In the genomic region with DNA sequence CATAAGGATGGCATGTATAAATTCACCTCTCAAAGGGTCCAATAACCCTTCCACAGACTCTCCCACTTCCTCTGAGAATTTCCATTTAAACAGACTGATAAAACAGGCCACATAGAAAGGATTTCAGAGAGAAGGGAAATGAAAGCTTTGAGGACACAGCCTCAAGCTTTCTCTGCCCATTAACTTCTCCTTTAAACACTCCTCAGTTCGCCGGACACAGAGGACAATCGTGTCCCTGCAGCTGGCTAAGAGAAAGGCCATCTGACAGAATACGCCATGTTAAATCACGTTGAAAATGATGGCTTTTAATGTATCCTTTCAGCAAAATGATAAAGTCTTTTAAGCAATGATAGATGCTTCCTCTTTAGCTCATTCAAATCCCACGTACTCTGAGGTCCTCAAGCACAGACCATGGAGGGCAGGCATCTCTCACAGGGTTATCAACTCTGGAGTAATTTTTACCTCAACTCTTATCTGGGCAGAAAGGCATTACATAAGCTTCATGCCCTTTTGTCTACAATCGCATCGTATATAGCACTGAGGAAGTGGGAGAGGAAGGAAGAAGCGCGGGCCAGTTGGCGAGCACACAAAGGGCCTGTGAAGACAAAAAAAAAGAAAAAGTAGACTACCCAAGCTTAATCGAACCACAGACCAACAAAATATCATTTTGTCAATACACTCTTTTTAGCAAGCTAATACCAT, we compare ENCODE assay signal across 21 mouse cellular contexts.
DNase-seq lines count a peak whose midpoint lies in the region; ATAC-seq and TF ChIP-seq lines count a peak whose summit lies in the region.
"Had no signal": no experiment of that assay in that cellular context is flagged by ENCODE, and none has a peak within 500 bp of the region (broad histone marks: within the 10 kb centered on the region; RNA-seq: fewer than 3 reads in every experiment).

No protein-coding gene starts in this region.

- no peaks in the 10 kb centered on the region for H3K27me3 ChIP-seq in heart, adult 2 months (ENCODE audit: control insufficient read depth, insufficient read depth, low read length)
- no peaks in the 10 kb centered on the region for H3K27me3 ChIP-seq in heart, embryonic 10.5 days (ENCODE audit: insufficient read depth, poor library complexity, severe bottlenecking)
- H3K27me3 ChIP-seq in liver, embryonic 13.5 days: no peaks in the 10 kb centered on the region
- H3K27me3 ChIP-seq: CH12.LX; embryonic facial prominence, embryonic 12.5 days; forebrain, embryonic 13.5 days; limb, embryonic 13.5 days; liver, embryonic 15.5 days; stomach, embryonic 15.5 days had no signal

- ATAC-seq in liver, embryonic 13.5 days (ENCODE audit: low read depth): 0 out of 2 replicates have a peak, but pooled peaks have one; percentile 34
- peak; percentile 55 for ATAC-seq in megakaryocyte progenitor cell, adult 5-6 weeks (replicated peaks; ENCODE audit: poor library complexity)
- ATAC-seq: forebrain, embryonic 13.5 days had no signal

- H3K9ac ChIP-seq in heart, adult 2 months (ENCODE audit: low read depth, low read length): no peak overlapping the region
- H3K9ac ChIP-seq in liver, embryonic 13.5 days: no peak overlapping the region
- H3K9ac ChIP-seq: embryonic facial prominence, embryonic 12.5 days; forebrain, embryonic 13.5 days; hindbrain, embryonic 14.5 days; limb, embryonic 13.5 days; liver, embryonic 15.5 days; stomach, embryonic 15.5 days had no signal

- H3K9me3 ChIP-seq in heart, embryonic 10.5 days: no peaks in the 10 kb centered on the region
- H3K9me3 ChIP-seq in liver, embryonic 13.5 days (replicated peaks): no peaks in the 10 kb centered on the region
- H3K9me3 ChIP-seq: embryonic facial prominence, embryonic 12.5 days; forebrain, embryonic 13.5 days; limb, embryonic 13.5 days; liver, embryonic 15.5 days; midbrain, embryonic 10.5 days; stomach, embryonic 15.5 days had no signal

- intact Hi-C loops in heart, adult 2 months (cut with DNase I): no loop called here

- peak overlapping the region; percentile 36 for H3K27ac ChIP-seq in heart, adult 2 months
- no peak overlapping the region for H3K27ac ChIP-seq in heart, embryonic 10.5 days
- H3K27ac ChIP-seq in liver, embryonic 13.5 days: no peak overlapping the region
- H3K27ac ChIP-seq in brown adipose tissue, adult 24 weeks (replicated peaks; ENCODE audit: low read depth, low read length): peak overlapping the region; percentile 70
- H3K27ac ChIP-seq: embryonic facial prominence, embryonic 12.5 days; forebrain, embryonic 13.5 days; hindbrain, embryonic 14.5 days; limb, embryonic 13.5 days; liver, embryonic 15.5 days; midbrain, embryonic 10.5 days; stomach, embryonic 15.5 days had no signal

- H3K4me3 ChIP-seq in heart, adult 2 months: no peak overlapping the region
- H3K4me3 ChIP-seq in heart, embryonic 10.5 days: no peak overlapping the region
- no peak overlapping the region for H3K4me3 ChIP-seq in liver, embryonic 13.5 days (replicated peaks)
- no peak overlapping the region for H3K4me3 ChIP-seq in brown adipose tissue, adult 24 weeks (ENCODE audit: insufficient read depth, low read depth, low read length)
- H3K4me3 ChIP-seq: embryonic facial prominence, embryonic 12.5 days; erythroblast, embryonic 14.5 days; forebrain, embryonic 13.5 days; limb, embryonic 13.5 days; liver, embryonic 15.5 days; midbrain, embryonic 10.5 days; stomach, embryonic 15.5 days had no signal

- DNase-seq in heart, adult 2 months: no peak
- no peak for DNase-seq in heart, embryonic 10.5 days (ENCODE audit: low spot score)
- DNase-seq in liver, embryonic 13.5 days: no peak
- no peak for DNase-seq in liver
- DNase-seq in left cerebral cortex, adult 18-20 months (ENCODE audit: low spot score in 2 of 2): no peak
- DNase-seq in urinary bladder, postnatal 14 days (ENCODE audit: low spot score): no peak
- DNase-seq: cerebellum, adult 9-10 months; gastrocnemius, postnatal 10 days; kidney, postnatal 4 days; lung, postnatal 14 days had no signal

- no peaks in the 10 kb centered on the region for H3K79me2 ChIP-seq in heart, adult 2 months (replicated peaks; ENCODE audit: control insufficient read depth, insufficient read depth, low read length)

- 43% methylated on average over 12 of the region's 12 CpGs for WGBS in heart, adult 2 months
- 41% methylated on average over 12 of the region's 12 CpGs for WGBS in heart, embryonic 10.5 days
- WGBS in liver, embryonic 13.5 days (ENCODE audit: insufficient replicate concordance): 22% methylated on average over 12 of the region's 12 CpGs

- no peak overlapping the region for H3K4me2 ChIP-seq in liver, embryonic 13.5 days
- H3K4me2 ChIP-seq: embryonic facial prominence, embryonic 12.5 days; forebrain, embryonic 13.5 days; hindbrain, embryonic 14.5 days; limb, embryonic 13.5 days; liver, embryonic 15.5 days; stomach, embryonic 15.5 days had no signal

- H3K4me1 ChIP-seq in heart, adult 2 months (ENCODE audit: control insufficient read depth, insufficient read depth, low read length): peaks cover 7% of the 10 kb centered on the region
- H3K4me1 ChIP-seq in heart, embryonic 10.5 days: peaks cover 6% of the 10 kb centered on the region
- peaks cover 13% of the 10 kb centered on the region; the same call in 1 of the 2 replicates for H3K4me1 ChIP-seq in liver, embryonic 13.5 days (replicated peaks)
- peaks cover 24% of the 10 kb centered on the region; the same call in 1 of the 2 replicates for H3K4me1 ChIP-seq in brown adipose tissue, adult 24 weeks (ENCODE audit: control insufficient read depth, insufficient read depth, insufficient read length, low read length)
- H3K4me1 ChIP-seq: embryonic facial prominence, embryonic 12.5 days; forebrain, embryonic 13.5 days; limb, embryonic 13.5 days had no signal

- TF ChIP-seq POLR2A in heart, adult 2 months (IDR thresholded peaks at IDR 0.05; ENCODE audit: insufficient read depth, low read depth, low read length): no peak

- TF ChIP-seq CTCF in heart, adult 2 months (IDR thresholded peaks at IDR 0.05): no peak

- peaks cover 4% of the 10 kb centered on the region for H3K36me3 ChIP-seq in heart, adult 2 months (ENCODE audit: control insufficient read depth, insufficient read depth, low read length)
- H3K36me3 ChIP-seq in heart, embryonic 10.5 days: no peaks in the 10 kb centered on the region
- no peaks in the 10 kb centered on the region for H3K36me3 ChIP-seq in liver, embryonic 13.5 days
- H3K36me3 ChIP-seq: embryonic facial prominence, embryonic 12.5 days; limb, embryonic 13.5 days; liver, embryonic 15.5 days; midbrain, embryonic 10.5 days; stomach, embryonic 15.5 days had no signal

- no peak for TF ChIP-seq EP300 in heart, adult 2 months (IDR thresholded peaks at IDR 0.05; ENCODE audit: insufficient read depth, low read depth, low read length)

Comparison
In these comparisons a context has a peak if more than half of its experiments do, and no peak if none do; other contexts are left out.
1. H3K27ac ChIP-seq: peak in heart, adult 2 months (single experiment) and brown adipose tissue, adult 24 weeks (single experiment); none in heart, embryonic 10.5 days (single experiment) and liver, embryonic 13.5 days (single experiment).